Comparison of ENCODE assay signal across 9 mouse cellular contexts in the genomic region with DNA sequence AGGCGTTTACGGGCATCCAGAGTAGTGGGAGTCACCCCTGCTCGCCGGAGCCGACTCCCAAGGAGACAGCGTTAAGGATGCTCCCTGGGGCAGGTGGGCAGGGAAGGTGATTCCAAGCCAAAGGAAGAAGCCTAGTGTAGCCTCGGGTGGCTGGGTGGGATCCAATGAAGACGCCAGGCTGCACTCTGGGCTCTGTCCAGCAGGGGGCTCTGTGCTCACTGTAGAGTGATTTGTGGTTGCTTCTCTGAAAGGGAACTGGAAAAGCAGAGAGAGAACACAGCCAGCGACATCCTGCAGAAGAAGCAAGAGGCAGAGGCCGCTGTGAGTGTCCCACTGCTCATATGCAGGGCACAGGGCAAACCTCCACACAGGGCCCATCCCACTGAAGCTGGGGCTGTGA. TPM values are rescaled to one million over a fixed set of nuclear protein-coding genes. Genes with fewer than 3 reads are reported as not detected.
DNase-seq lines count a peak whose midpoint lies in the region; ATAC-seq and TF ChIP-seq lines count a peak whose summit lies in the region.
"Had no signal": no experiment of that assay in that cellular context is flagged by ENCODE, and none has a peak within 500 bp of the region (broad histone marks: within the 10 kb centered on the region; RNA-seq: fewer than 3 reads in every experiment).

No protein-coding gene starts in this region.

- H3K4me1 ChIP-seq in heart, embryonic 11.5 days (ENCODE audit: control insufficient read depth, insufficient read depth, low read length): peaks cover 2% of the 10 kb centered on the region; the same call in 1 of the 2 replicates
- H3K4me1 ChIP-seq in forebrain, postnatal 0 days (ENCODE audit: insufficient read depth): no peaks in the 10 kb centered on the region
- H3K4me1 ChIP-seq in midbrain, embryonic 13.5 days (replicated peaks): peaks cover 4% of the 10 kb centered on the region; the same call in 1 of the 2 replicates
- no peaks in the 10 kb centered on the region for H3K4me1 ChIP-seq in small intestine, adult 2 months (ENCODE audit: control insufficient read depth, insufficient read depth, insufficient read length, low read length)
- H3K4me1 ChIP-seq: stomach, embryonic 15.5 days had no signal

- peaks cover 35% of the 10 kb centered on the region for H3K36me3 ChIP-seq in heart, embryonic 11.5 days (ENCODE audit: control insufficient read depth, insufficient read depth, low read length)
- H3K36me3 ChIP-seq in forebrain, postnatal 0 days (ENCODE audit: insufficient read depth): peaks cover 57% of the 10 kb centered on the region
- H3K36me3 ChIP-seq in midbrain, embryonic 13.5 days: peaks cover 63% of the 10 kb centered on the region
- H3K36me3 ChIP-seq in small intestine, adult 2 months (ENCODE audit: control insufficient read depth, insufficient read depth, low read length): peaks cover 46% of the 10 kb centered on the region

- H3K27ac ChIP-seq in heart, embryonic 11.5 days (ENCODE audit: low read depth, low read length): no peak overlapping the region
- peak overlapping the region; percentile 62; the same call in 1 of the 2 replicates for H3K27ac ChIP-seq in forebrain, postnatal 0 days (ENCODE audit: low read depth, low read length)
- no peak overlapping the region for H3K27ac ChIP-seq in midbrain, embryonic 13.5 days
- no peak overlapping the region for H3K27ac ChIP-seq in small intestine, adult 2 months (ENCODE audit: insufficient read depth, low read depth, low read length)
- H3K27ac ChIP-seq: stomach, embryonic 15.5 days had no signal

- H3K9me3 ChIP-seq in heart, embryonic 11.5 days (replicated peaks; ENCODE audit: control insufficient read depth, low read length): no peaks in the 10 kb centered on the region
- no peaks in the 10 kb centered on the region for H3K9me3 ChIP-seq in forebrain, postnatal 0 days (ENCODE audit: low read length)
- no peaks in the 10 kb centered on the region for H3K9me3 ChIP-seq in midbrain, embryonic 13.5 days
- H3K9me3 ChIP-seq: stomach, embryonic 15.5 days had no signal

- TF ChIP-seq CTCF in forebrain, postnatal 0 days (IDR thresholded peaks at IDR 0.05; ENCODE audit: low read depth): peak; percentile 94
- TF ChIP-seq CTCF in small intestine, adult 2 months (IDR thresholded peaks at IDR 0.05; ENCODE audit: extremely low read depth, insufficient read length, insufficient replicate concordance, low read depth, low read length): peak; percentile 85; the same call in 1 of the 2 replicates

- no peak overlapping the region for H3K9ac ChIP-seq in heart, embryonic 11.5 days (ENCODE audit: low read depth, low read length)
- no peak overlapping the region for H3K9ac ChIP-seq in forebrain, postnatal 0 days
- H3K9ac ChIP-seq in midbrain, embryonic 13.5 days (replicated peaks): no peak overlapping the region
- H3K9ac ChIP-seq: stomach, embryonic 15.5 days had no signal

- no peak for ATAC-seq in heart, embryonic 11.5 days (replicated peaks; ENCODE audit: insufficient number of reproducible peaks, low FRiP score, low TSS enrichment)
- peak; percentile 28 for ATAC-seq in forebrain, postnatal 0 days
- ATAC-seq in midbrain, embryonic 13.5 days: peak; percentile 22; the same call in 1 of the 2 replicates

- H3K4me3 ChIP-seq in heart, embryonic 11.5 days (ENCODE audit: low read depth, low read length): no peak overlapping the region
- H3K4me3 ChIP-seq in forebrain, postnatal 0 days (ENCODE audit: low read depth, low read length): no peak overlapping the region
- no peak overlapping the region for H3K4me3 ChIP-seq in midbrain, embryonic 13.5 days (replicated peaks)
- no peak overlapping the region for H3K4me3 ChIP-seq in small intestine, adult 2 months (ENCODE audit: low read depth, low read length)
- H3K4me3 ChIP-seq: stomach, embryonic 15.5 days had no signal

- 48% methylated on average over 10 of the region's 10 CpGs for WGBS in heart, embryonic 11.5 days (ENCODE audit: insufficient replicate concordance)
- 31% methylated on average over 10 of the region's 10 CpGs for WGBS in forebrain, postnatal 0 days
- WGBS in midbrain, embryonic 13.5 days: 43% methylated on average over 10 of the region's 10 CpGs
- WGBS in small intestine, adult 2 months: 42% methylated on average over 10 of the region's 10 CpGs

- DNase-seq in heart, adult 11 months: peak; percentile 97
- DNase-seq in cerebellum, adult 18-20 months: peak; percentile 84 to 90
- DNase-seq in forebrain, postnatal 0 days: peak; percentile 93
- peak; percentile 85 for DNase-seq in induced T-regulatory cell, adult 2 months (ENCODE audit: low read depth)
- peak; percentile 88 to 90 for DNase-seq in left cerebral cortex, postnatal 25 days (ENCODE audit: low spot score in 2 of 2)

- H3K27me3 ChIP-seq in heart, embryonic 11.5 days (ENCODE audit: control insufficient read depth, insufficient read depth, low read length): no peaks in the 10 kb centered on the region
- no peaks in the 10 kb centered on the region for H3K27me3 ChIP-seq in forebrain, postnatal 0 days (ENCODE audit: insufficient read depth, low read length)
- H3K27me3 ChIP-seq in midbrain, embryonic 13.5 days: no peaks in the 10 kb centered on the region
- no peaks in the 10 kb centered on the region for H3K27me3 ChIP-seq in small intestine, adult 2 months (ENCODE audit: control insufficient read depth, insufficient read depth, low read length)
- H3K27me3 ChIP-seq: stomach, embryonic 15.5 days had no signal

- no peak overlapping the region for H3K4me2 ChIP-seq in heart, embryonic 11.5 days
- no peak overlapping the region for H3K4me2 ChIP-seq in forebrain, postnatal 0 days (ENCODE audit: low read depth)
- no peak overlapping the region for H3K4me2 ChIP-seq in midbrain, embryonic 13.5 days (replicated peaks)
- H3K4me2 ChIP-seq: stomach, embryonic 15.5 days had no signal

- no peak for TF ChIP-seq POLR2A in small intestine, adult 2 months (IDR thresholded peaks at IDR 0.05; ENCODE audit: low read depth, low read length)

- intact Hi-C loops in left cerebral cortex, postnatal 25 days (cut with DNase I): no loop called here

RNA-seq across cellular contexts. Expression of a gene that starts 11.0 kb away (rescaled TPM):
- 18.9 and 19.7 TPM in 2 replicates for polyA plus RNA-seq in heart, embryonic 11.5 days (2014; fragmentation: Nextera tagmentation; extraction: Ambion mirVana)
- total RNA-seq in forebrain, postnatal 0 days (2014; rRNA removed): 19.7 and 22.3 TPM in 2 replicates
- 48.8 and 52.2 TPM in 2 replicates for polyA plus RNA-seq in forebrain, postnatal 0 days (2015; fragmentation: Nextera tagmentation; extraction: Ambion mirVana)
- total RNA-seq in left cerebral cortex, postnatal 25 days (2021): 10 to 100 TPM; 16.5 to 20.4 TPM
- polyA plus RNA-seq in midbrain, embryonic 13.5 days (2015; fragmentation: Nextera tagmentation; extraction: Ambion mirVana): 34.7 and 38.0 TPM in 2 replicates
- polyA plus RNA-seq in small intestine, adult 2 months (2012; rRNA removed): 13.0 and 24.2 TPM in 2 replicates

RNA-seq across cellular contexts. Expression of a gene that starts 18.3 kb away (rescaled TPM):
- polyA plus RNA-seq in heart, embryonic 11.5 days (2014; fragmentation: Nextera tagmentation; extraction: Ambion mirVana): 14.3 and 21.7 TPM in 2 replicates
- 15.7 and 17.1 TPM in 2 replicates for total RNA-seq in forebrain, postnatal 0 days (2014; rRNA removed)
- 11.0 and 17.2 TPM in 2 replicates for polyA plus RNA-seq in forebrain, postnatal 0 days (2015; fragmentation: Nextera tagmentation; extraction: Ambion mirVana)
- 10 to 100 TPM; 13.1 to 13.9 TPM for total RNA-seq in left cerebral cortex, postnatal 25 days (2021)
- 17.5 and 17.7 TPM in 2 replicates for polyA plus RNA-seq in midbrain, embryonic 13.5 days (2015; fragmentation: Nextera tagmentation; extraction: Ambion mirVana)
- polyA plus RNA-seq in small intestine, adult 2 months (2012; rRNA removed): 4.0 and 7.5 TPM in 2 replicates

RNA-seq across cellular contexts. Expression of a gene that starts 30.9 kb away (rescaled TPM):
- polyA plus RNA-seq in heart, embryonic 11.5 days (2014; fragmentation: Nextera tagmentation; extraction: Ambion mirVana): 11.4 and 17.8 TPM in 2 replicates
- total RNA-seq in forebrain, postnatal 0 days (2014; rRNA removed): 5.0 and 8.1 TPM in 2 replicates
- polyA plus RNA-seq in forebrain, postnatal 0 days (2015; fragmentation: Nextera tagmentation; extraction: Ambion mirVana): 2.6 and 3.4 TPM in 2 replicates
- 10 to 100 TPM; 13.5 to 16.4 TPM for total RNA-seq in left cerebral cortex, postnatal 25 days (2021)
- 2.0 and 3.0 TPM in 2 replicates for polyA plus RNA-seq in midbrain, embryonic 13.5 days (2015; fragmentation: Nextera tagmentation; extraction: Ambion mirVana)
- polyA plus RNA-seq in small intestine, adult 2 months (2012; rRNA removed): 18.6 and 19.8 TPM in 2 replicates

RNA-seq across cellular contexts. Expression of a gene that starts 44.3 kb away (rescaled TPM):
- polyA plus RNA-seq in heart, embryonic 11.5 days (2014; fragmentation: Nextera tagmentation; extraction: Ambion mirVana): 57.7 and 57.8 TPM in 2 replicates
- total RNA-seq in forebrain, postnatal 0 days (2014; rRNA removed): 72.2 and 75.2 TPM in 2 replicates
- polyA plus RNA-seq in forebrain, postnatal 0 days (2015; fragmentation: Nextera tagmentation; extraction: Ambion mirVana): 62.0 and 72.3 TPM in 2 replicates
- total RNA-seq in left cerebral cortex, postnatal 25 days (2021): 10 to 100 TPM; 61.6 to 62.3 TPM
- polyA plus RNA-seq in midbrain, embryonic 13.5 days (2015; fragmentation: Nextera tagmentation; extraction: Ambion mirVana): 88.0 and 89.2 TPM in 2 replicates
- 28.1 and 32.0 TPM in 2 replicates for polyA plus RNA-seq in small intestine, adult 2 months (2012; rRNA removed)

RNA-seq across cellular contexts. Expression of a gene that starts 49.7 kb away (rescaled TPM):
- polyA plus RNA-seq in heart, embryonic 11.5 days (2014; fragmentation: Nextera tagmentation; extraction: Ambion mirVana): 11.8 and 12.2 TPM in 2 replicates
- 10.5 and 10.9 TPM in 2 replicates for total RNA-seq in forebrain, postnatal 0 days (2014; rRNA removed)
- 13.5 and 14.2 TPM in 2 replicates for polyA plus RNA-seq in forebrain, postnatal 0 days (2015; fragmentation: Nextera tagmentation; extraction: Ambion mirVana)
- total RNA-seq in left cerebral cortex, postnatal 25 days (2021): 10 to 100 TPM; 13.6 to 15.5 TPM
- 17.9 and 26.3 TPM in 2 replicates for polyA plus RNA-seq in midbrain, embryonic 13.5 days (2015; fragmentation: Nextera tagmentation; extraction: Ambion mirVana)
- polyA plus RNA-seq in small intestine, adult 2 months (2012; rRNA removed): 12.5 and 13.6 TPM in 2 replicates
